Mouse (Mus musculus): ENCODE results near the gene Tbl3. TPM values are rescaled to one million over a fixed set of nuclear protein-coding genes. Genes with fewer than 3 reads are reported as not detected.
"Not testable (repeated sequence)": the region's sequence is repeated elsewhere in the genome, so short reads cannot be mapped to it uniquely, and the experiment has no call there.

Tbl3 gene
- polyA plus RNA-seq, 1 experiment from 2014 or later, result 71.8 TPM

DNA sequence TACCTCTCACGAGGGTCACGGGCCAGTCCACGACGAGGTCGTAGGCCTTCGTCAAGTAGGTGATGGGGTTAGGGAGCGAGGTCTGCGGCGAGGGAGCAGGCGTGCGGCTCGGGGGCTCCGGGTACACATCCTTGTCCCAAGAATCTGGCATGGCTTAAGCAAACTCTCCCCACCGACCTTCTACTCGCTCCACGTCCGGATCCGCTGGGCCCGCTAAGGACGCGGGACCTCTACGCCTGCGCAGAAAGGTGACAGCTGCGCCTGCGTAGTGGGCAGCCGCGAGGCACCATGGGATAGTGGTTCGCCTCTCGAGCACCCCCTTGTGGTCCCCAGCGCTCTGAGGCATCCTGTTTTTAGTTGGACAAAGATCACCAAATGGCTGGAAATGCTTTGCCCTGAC lies 16.7 kb upstream of the Tbl3 start, which contains the start of gene Ndufb10:
TSS of gene Ndufb10 (minus strand) at position 295 of the 400 bp plus-strand sequence.
- Histone ChIP-seq H3K27ac (peak within 1 kb of the TSS; percentile 90), H3K4me3 (peak within 1 kb of the TSS; percentile 92), H3K9ac (peak within 1 kb of the TSS; percentile 93), H3K4me1 (peaks cover 41% of the 10 kb centered on the region), H3K27me3 (replicated peaks) (peaks cover 14% of the 10 kb centered on the region), H3K4me2 (peak within 1 kb of the TSS; percentile 80), H3K36me3 (peaks cover 22% of the 10 kb centered on the region), H3K9me3 (replicated peaks) (no peaks in the 10 kb centered on the region)
- ATAC-seq, result peak; percentile 74
- WGBS (ENCODE audit: insufficient replicate concordance), result under 1% methylated on average over 30 of the region's 30 CpGs

DNA sequence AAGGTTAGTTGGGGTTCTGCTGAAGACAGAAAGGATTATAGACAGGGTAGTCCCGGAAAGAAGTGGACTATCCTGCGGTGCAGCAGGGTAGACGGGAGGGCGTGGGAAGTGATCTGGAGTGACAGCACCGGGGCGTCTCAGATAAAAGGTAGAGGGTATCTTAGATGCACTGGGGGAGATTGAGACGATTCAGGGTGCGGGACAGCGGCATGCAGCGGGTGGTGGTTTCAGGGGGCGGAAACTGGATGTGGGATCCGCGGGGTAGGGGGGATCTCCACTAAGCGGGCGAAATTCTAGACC lies 16.4 kb upstream of the Tbl3 start:
- peak; percentile 64 for ATAC-seq
- peaks cover 14% of the 10 kb centered on the region for H3K27me3 ChIP-seq (replicated peaks)
- H3K27ac ChIP-seq, result peak overlapping the region; percentile 90
- under 1% methylated on average over 15 of the region's 15 CpGs for WGBS (ENCODE audit: insufficient replicate concordance)
- no peaks in the 10 kb centered on the region for H3K9me3 ChIP-seq (replicated peaks)
- peaks cover 45% of the 10 kb centered on the region for H3K4me1 ChIP-seq
- H3K36me3 ChIP-seq, result peaks cover 24% of the 10 kb centered on the region
- peak overlapping the region; percentile 93 for H3K9ac ChIP-seq
- peak overlapping the region; percentile 80 for H3K4me2 ChIP-seq
- H3K4me3 ChIP-seq, result peak overlapping the region; percentile 92

DNA sequence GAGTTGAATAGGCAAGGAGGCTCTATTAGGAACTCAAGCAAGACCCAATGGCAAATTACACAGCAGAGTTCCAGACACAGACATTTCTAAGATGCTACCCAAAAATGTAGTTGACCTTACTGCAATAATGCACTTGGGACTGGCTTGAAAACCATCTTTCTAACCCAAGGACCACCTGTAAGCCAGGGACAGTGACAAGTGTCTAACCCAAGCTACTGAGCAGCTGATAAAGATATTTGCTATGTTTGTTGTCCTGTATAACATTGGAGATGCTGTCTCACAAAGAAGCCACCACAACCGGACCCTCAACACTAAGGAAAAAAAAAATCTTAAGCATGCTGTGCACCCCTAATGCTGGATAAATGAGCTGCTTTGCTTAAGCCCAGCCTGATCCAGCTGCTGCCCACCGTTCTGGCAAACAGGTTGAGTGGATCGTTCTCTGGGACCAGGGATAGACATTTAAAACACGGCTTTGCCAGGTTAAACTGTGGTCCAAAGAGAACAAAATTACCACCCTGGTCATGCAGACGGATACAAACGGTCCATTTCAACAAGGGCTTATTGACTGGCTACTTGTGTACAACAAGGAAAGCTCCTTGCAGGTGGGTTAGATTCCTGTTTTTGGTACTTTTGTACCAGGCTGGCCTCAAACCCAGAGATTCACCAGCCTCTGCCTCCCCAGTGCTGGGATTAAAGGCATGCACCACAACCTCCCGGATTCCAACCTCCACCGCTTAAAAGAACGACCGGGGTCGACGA lies 15.8 kb upstream of the Tbl3 start:
- peak overlapping the region; percentile 92 for H3K4me3 ChIP-seq
- no peak for ATAC-seq
- H3K4me1 ChIP-seq, result peaks cover 50% of the 10 kb centered on the region
- H3K27me3 ChIP-seq (replicated peaks), result peaks cover 12% of the 10 kb centered on the region
- no peaks in the 10 kb centered on the region for H3K9me3 ChIP-seq (replicated peaks)
- peaks cover 29% of the 10 kb centered on the region for H3K36me3 ChIP-seq
- WGBS (ENCODE audit: insufficient replicate concordance), result 3% methylated on average over 12 of the region's 12 CpGs
- H3K9ac ChIP-seq, result peak overlapping the region; percentile 93
- H3K4me2 ChIP-seq, result peak overlapping the region; percentile 80
- H3K27ac ChIP-seq, result peak overlapping the region; percentile 90

DNA sequence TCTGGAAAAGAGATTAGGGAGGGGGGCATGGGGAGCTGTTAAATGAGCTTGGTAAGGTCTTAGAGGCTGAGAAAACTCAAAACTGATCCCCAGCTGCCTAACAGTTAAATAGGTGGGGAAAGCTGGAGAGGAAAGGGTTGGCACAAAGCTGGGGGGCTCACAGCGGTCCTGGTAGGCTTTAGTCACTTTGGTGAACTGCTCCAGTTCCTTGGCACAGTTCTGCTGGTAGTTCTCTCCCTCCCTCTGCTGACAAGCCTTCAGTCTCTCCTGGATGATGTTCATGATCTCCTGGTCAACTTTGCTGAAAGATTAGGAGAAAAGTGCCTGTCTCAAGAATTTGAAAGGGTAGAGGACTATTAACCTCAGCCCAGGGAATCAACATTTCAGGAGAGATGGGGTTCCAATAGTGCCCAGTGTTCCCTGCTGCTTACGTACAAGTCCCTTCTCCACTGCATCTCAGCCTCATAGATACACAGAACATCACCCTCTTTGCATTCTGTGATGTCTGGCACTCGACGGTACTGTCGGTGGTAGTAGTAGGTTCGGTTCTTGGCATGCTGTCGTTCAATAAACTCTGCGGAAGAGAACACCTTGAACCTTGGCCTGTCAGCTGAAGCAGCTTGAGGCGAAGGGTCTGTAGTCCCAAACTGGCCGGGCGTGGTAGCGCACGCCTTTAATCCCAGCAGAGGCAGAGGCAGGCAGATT lies 14.9 kb upstream of the Tbl3 start:
- peaks cover 39% of the 10 kb centered on the region for H3K36me3 ChIP-seq
- peak overlapping the region; percentile 90 for H3K27ac ChIP-seq
- peak overlapping the region; percentile 93 for H3K9ac ChIP-seq
- WGBS (ENCODE audit: insufficient replicate concordance), result 13% methylated on average over 13 of the region's 13 CpGs
- 0 out of 2 replicates have a peak, but pooled peaks cover 3% of the 10 kb centered on the region for H3K27me3 ChIP-seq (replicated peaks)
- ATAC-seq, result no peak
- peaks cover 55% of the 10 kb centered on the region for H3K4me1 ChIP-seq
- H3K9me3 ChIP-seq (replicated peaks), result no peaks in the 10 kb centered on the region
- H3K4me2 ChIP-seq, result peak overlapping the region; percentile 80
- peak overlapping the region; percentile 92 for H3K4me3 ChIP-seq

DNA sequence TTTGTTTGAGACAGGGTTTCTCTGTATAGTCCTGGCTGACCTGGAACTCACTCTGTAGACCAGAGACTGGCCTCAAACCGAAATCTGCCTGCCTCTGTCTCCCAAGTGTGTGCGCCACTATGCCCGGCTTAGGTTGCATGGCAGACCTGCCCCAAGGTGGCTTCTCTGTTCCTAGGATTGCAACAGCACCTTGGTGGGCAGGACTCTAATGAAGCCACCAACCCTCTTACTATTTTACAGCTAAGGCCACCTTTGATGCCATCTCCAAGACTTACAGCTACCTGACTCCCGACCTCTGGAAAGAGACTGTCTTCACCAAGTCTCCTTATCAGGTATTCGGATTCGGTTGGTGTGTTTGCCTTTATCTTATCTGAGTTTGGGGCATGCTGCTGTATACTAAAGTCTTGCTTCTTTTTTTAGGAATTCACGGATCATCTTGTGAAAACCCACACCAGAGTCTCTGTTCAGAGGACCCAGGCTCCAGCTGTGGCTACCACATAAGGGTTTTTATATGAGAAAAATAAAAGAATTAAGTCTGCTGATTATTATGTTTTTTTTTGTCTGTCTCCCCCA lies 14.0 kb upstream of the Tbl3 start:
- Histone ChIP-seq H3K27ac (peak overlapping the region; percentile 90), H3K4me1 (peaks cover 55% of the 10 kb centered on the region), H3K4me3 (peak overlapping the region; percentile 92), H3K36me3 (peaks cover 46% of the 10 kb centered on the region), H3K9ac (peak overlapping the region; percentile 93), H3K4me2 (peak overlapping the region; percentile 80)
- WGBS (ENCODE audit: insufficient replicate concordance), result 13% methylated on average over 7 of the region's 7 CpGs
- not testable (repeated sequence) for H3K9me3 ChIP-seq (replicated peaks); H3K27me3 ChIP-seq (replicated peaks); ATAC-seq

DNA sequence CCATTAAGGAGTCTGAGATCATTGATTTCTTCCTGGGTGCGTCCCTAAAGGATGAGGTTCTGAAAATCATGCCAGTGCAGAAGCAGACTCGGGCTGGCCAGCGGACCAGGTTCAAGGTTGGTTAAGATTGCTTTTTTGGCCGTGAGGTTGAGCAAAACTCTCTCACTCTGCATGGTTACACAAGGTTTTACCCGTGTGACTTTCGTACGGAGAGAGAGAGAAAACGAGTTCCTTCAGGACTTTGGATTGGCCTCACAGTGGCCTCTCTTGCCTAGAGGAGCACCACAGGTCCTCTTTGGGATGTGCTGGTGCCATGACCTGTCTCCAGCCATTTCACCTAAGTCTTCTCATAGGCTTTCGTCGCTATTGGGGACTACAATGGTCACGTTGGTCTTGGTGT lies 13.2 kb upstream of the Tbl3 start:
- Histone ChIP-seq H3K4me1 (peaks cover 48% of the 10 kb centered on the region), H3K4me2 (peak overlapping the region; percentile 80), H3K36me3 (peaks cover 55% of the 10 kb centered on the region), H3K4me3 (peak overlapping the region; percentile 92), H3K9ac (peak overlapping the region; percentile 93), H3K27ac (peak overlapping the region; percentile 79)
- H3K27me3 ChIP-seq (replicated peaks); ATAC-seq; H3K9me3 ChIP-seq (replicated peaks): not testable (repeated sequence)
- WGBS (ENCODE audit: insufficient replicate concordance), result under 1% methylated on average over 11 of the region's 11 CpGs

DNA sequence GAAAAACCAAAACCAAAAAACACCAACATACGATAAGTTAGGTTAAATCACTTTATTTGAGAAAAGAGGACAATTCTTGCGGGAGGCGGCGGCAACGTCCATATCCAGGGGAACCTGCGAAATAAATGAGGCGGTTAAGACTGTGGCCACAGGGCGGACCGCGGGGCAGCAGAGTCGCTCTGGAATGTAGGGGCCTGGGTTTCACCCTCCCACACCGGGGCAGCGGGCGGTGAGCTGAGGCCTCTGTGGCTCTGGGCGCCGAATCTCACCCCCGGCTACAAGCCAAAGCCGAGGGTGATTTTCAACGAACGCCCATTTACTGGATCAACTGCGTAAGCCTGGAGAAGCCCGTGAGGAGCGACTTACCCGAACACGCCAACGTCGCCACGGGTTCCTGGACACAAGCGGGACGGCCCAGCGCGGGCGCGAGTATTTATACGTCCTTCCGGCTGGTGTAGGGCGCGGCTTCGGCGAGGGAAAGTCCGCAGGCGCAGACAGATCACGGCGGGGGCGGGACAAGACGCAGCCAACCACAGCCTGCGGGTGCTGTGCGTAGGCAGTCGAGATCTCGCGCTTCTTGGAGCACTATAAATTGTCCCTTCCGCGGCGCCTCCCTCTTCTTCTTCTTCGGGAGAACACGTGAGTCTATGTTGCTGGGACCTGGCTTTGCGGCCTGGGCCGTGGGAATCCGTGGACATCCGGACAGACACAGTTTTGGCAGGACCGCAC lies 12.2 kb upstream of the Tbl3 start:
- no peaks in the 10 kb centered on the region for H3K27me3 ChIP-seq (replicated peaks)
- peak overlapping the region; percentile 80 for H3K4me2 ChIP-seq
- WGBS (ENCODE audit: insufficient replicate concordance), result under 1% methylated on average over 60 of the region's 61 CpGs
- H3K36me3 ChIP-seq, result peaks cover 59% of the 10 kb centered on the region
- peak overlapping the region; percentile 85 for H3K27ac ChIP-seq
- peaks cover 45% of the 10 kb centered on the region for H3K4me1 ChIP-seq
- peak overlapping the region; percentile 92 for H3K4me3 ChIP-seq
- peak overlapping the region; percentile 93 for H3K9ac ChIP-seq
- H3K9me3 ChIP-seq (replicated peaks), result no peaks in the 10 kb centered on the region
- ATAC-seq, result peak; percentile 92

DNA sequence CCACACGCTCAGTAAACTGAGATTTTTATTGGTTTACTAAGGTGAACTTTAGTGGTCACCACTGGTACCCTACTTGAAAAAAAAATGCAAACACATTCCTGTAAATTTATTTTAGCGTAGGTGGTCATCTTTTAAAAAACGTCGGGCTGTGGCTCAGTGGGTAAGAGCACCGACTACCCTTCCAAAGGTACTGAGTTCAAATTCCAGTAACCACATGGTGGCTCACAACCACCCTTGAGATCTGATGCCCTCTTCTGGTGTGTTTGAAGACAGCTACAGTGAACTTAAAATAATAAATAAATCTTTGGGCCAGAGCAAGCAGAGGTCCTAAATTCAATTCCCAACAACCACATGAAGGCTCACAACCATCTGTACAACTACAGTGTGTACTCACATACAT lies 11.5 kb upstream of the Tbl3 start:
- 29% methylated on average over 5 of the region's 5 CpGs for WGBS (ENCODE audit: insufficient replicate concordance)
- Histone ChIP-seq H3K4me2 (peak overlapping the region; percentile 80), H3K4me1 (peaks cover 42% of the 10 kb centered on the region), H3K36me3 (peaks cover 59% of the 10 kb centered on the region), H3K4me3 (peak overlapping the region; percentile 92), H3K27ac (peak overlapping the region; percentile 85), H3K9ac (peak overlapping the region; percentile 93)
- H3K9me3 ChIP-seq (replicated peaks); ATAC-seq; H3K27me3 ChIP-seq (replicated peaks): not testable (repeated sequence)

DNA sequence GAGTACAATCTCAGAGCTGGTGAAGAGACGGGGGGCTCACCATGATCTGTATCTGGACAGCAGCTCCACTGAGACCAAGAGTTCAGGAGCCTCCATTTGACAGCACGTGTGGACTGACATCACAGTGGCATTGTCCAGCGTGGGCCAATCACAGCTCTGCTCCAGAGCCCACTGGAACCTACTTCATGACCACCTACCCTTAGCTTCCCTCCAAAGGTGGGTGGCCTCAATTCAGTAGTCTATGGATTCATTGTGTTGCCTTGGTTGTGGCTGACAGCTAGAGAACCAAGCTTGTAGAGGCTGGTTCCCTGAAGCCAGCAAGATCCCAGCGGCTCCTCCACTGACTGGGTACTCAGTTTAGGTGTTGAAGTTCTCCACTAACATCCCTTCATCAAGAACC lies 10.5 kb upstream of the Tbl3 start, which contains the start of the genes Rnf151 and Rps2:
TSS of gene Rnf151 (minus strand) at position 121 of the 400 bp plus-strand sequence.
TSS of gene Rps2 (plus strand) at position 174 of the 400 bp plus-strand sequence.
- Histone ChIP-seq H3K9me3 (replicated peaks) (no peaks in the 10 kb centered on the region), H3K4me2 (peak within 1 kb of the TSS; percentile 80), H3K27me3 (replicated peaks) (no peaks in the 10 kb centered on the region), H3K9ac (peak within 1 kb of the TSS; percentile 93), H3K4me1 (peaks cover 33% of the 10 kb centered on the region), H3K36me3 (peaks cover 59% of the 10 kb centered on the region), H3K4me3 (peak within 1 kb of the TSS; percentile 92), H3K27ac (peak within 1 kb of the TSS; percentile 85)
- ATAC-seq, result no peak
- 67% methylated on average over 4 of the region's 4 CpGs for WGBS (ENCODE audit: insufficient replicate concordance)

DNA sequence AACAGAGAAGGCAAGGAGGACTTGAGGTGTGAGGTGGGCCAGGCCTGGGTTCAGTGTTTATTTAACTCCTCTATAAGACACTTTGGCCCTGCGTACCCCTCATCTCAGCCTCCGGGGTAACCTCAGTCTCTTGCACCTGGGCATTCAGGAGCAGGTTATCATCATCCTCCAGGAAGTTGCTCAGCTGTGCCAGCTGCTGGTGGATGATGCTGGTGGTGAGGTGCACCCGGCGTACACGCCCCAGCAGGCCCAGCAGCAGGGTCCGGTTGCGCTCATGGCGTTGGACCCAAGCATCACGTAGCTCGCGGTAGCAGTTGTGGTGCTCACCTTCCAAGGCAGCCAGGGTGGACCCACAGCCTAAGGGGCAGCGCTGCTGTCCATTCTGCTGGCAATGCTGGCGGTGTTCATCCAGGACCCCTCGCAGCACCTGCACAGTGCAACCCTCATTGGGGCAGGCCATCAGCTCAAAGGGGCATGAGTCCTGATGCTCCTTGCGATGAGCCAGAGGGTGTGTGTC lies 8.8 kb upstream of the Tbl3 start:
- WGBS (ENCODE audit: insufficient replicate concordance), result 92% methylated on average over 15 of the region's 15 CpGs
- ATAC-seq, result no peak
- no peak overlapping the region for H3K9ac ChIP-seq

DNA sequence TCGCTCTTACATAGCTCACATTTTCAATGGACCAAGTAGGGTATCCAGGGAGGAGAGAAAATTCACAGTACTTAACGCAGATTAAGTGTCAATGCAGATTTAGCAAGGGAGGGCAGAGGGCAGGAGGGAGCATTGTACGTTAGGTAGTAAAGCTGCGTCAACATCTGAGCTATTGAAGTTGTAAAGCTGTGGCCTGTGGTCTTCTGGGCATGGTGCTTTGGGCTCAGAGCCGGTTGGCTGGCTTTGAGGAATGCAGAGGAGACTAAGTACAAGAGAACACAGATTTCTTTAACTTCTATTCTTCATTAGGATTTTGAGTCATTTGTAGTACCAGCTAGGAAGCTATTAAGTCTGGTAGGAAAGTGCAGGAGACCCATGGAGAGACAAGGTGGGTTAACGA lies 8.1 kb upstream of the Tbl3 start:
- no peaks in the 10 kb centered on the region for H3K27me3 ChIP-seq (replicated peaks)
- H3K4me3 ChIP-seq, result no peak overlapping the region
- no peak for ATAC-seq
- H3K9ac ChIP-seq, result no peak overlapping the region
- no peak overlapping the region for H3K27ac ChIP-seq
- no peaks in the 10 kb centered on the region for H3K9me3 ChIP-seq (replicated peaks)
- H3K4me2 ChIP-seq, result no peak overlapping the region
- WGBS (ENCODE audit: insufficient replicate concordance), result 84% methylated on average over 6 of the region's 6 CpGs
- H3K4me1 ChIP-seq, result peaks cover 15% of the 10 kb centered on the region
- H3K36me3 ChIP-seq, result peaks cover 39% of the 10 kb centered on the region

More for the DNA sequence above, 8.8 kb upstream of the Tbl3 start:
- Histone ChIP-seq H3K36me3 (peaks cover 44% of the 10 kb centered on the region), H3K4me1 (peaks cover 16% of the 10 kb centered on the region), H3K27me3 (replicated peaks) (no peaks in the 10 kb centered on the region), H3K4me2 (no peak overlapping the region), H3K9me3 (replicated peaks) (no peaks in the 10 kb centered on the region), H3K27ac (no peak overlapping the region), H3K4me3 (no peak overlapping the region)

Measured in liver, embryonic 12.5 days (tissue).